Mouse (Mus musculus): ENCODE results near the gene Clec4e. TPM values are rescaled to one million over a fixed set of nuclear protein-coding genes. Genes with fewer than 3 reads are reported as not detected.

The Clec4e gene
- polyA plus RNA-seq, 1 experiment from 2014 or later = not detected

DNA sequence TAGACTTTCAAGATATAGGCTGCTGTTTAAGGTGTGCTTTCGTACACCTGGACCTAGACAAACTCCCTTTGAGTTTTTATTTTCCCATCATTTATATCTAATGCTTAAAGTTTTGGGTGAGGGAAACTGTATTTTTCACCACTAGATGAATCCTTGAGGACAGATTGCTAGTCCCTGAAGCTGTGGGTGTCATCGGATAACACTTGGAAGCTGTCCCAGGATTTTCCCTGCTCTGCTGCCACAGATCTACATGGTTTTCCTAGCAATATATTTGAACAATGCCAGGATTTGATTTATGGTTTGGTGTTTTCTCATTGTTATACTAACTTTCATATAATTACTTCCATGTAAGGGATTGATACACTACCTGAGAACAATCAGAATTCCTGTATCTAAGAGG lies 10.2 kb downstream of the Clec4e start:
- Histone ChIP-seq H3K27me3 (replicated peaks; ENCODE audit: control insufficient read depth, insufficient read depth, low read length) (no peaks in the 10 kb centered on the region), H3K9ac (ENCODE audit: low read depth, low read length) (no peak overlapping the region), H3K4me3 (ENCODE audit: low read length) (no peak overlapping the region), H3K9me3 (ENCODE audit: control insufficient read depth, low read length) (no peaks in the 10 kb centered on the region), H3K4me1 (ENCODE audit: control insufficient read depth, insufficient read depth, low read depth, low read length) (no peaks in the 10 kb centered on the region), H3K36me3 (ENCODE audit: control insufficient read depth, insufficient read depth, low read length) (no peaks in the 10 kb centered on the region), H3K4me2 (ENCODE audit: low read length) (no peak overlapping the region), H3K27ac (ENCODE audit: low read depth, low read length) (no peak overlapping the region)
- no peak for ATAC-seq
- WGBS = 81% methylated on average over 2 of the region's 2 CpGs

DNA sequence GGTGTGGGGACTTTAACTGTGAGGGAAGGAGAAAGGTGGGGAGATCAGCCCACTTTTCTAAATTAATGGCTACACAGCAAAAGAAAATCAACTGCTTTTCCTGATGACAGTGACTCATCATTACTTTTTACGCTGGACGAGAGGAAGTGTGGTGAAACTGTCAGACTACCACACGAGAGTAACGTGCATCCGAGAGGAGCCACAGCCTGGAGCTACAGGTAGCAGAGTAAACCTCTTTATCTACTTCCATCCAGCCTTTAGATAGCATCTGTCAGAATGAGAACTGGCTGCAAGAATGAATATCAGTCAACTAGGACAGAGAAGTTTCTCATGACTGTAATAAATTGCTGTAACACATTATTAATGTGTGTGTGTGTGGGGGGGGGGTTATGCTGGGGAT lies 22.7 kb downstream of the Clec4e start:
- no peak for ATAC-seq
- Histone ChIP-seq H3K27ac (ENCODE audit: low read depth, low read length) (no peak overlapping the region), H3K4me2 (ENCODE audit: low read length) (no peak overlapping the region), H3K27me3 (replicated peaks; ENCODE audit: control insufficient read depth, insufficient read depth, low read length) (no peaks in the 10 kb centered on the region), H3K9ac (ENCODE audit: low read depth, low read length) (no peak overlapping the region), H3K9me3 (ENCODE audit: control insufficient read depth, low read length) (no peaks in the 10 kb centered on the region), H3K4me3 (ENCODE audit: low read length) (no peak overlapping the region), H3K36me3 (ENCODE audit: control insufficient read depth, insufficient read depth, low read length) (no peaks in the 10 kb centered on the region), H3K4me1 (ENCODE audit: control insufficient read depth, insufficient read depth, low read depth, low read length) (no peaks in the 10 kb centered on the region)
- 92% methylated on average over 5 of the region's 5 CpGs for WGBS

DNA sequence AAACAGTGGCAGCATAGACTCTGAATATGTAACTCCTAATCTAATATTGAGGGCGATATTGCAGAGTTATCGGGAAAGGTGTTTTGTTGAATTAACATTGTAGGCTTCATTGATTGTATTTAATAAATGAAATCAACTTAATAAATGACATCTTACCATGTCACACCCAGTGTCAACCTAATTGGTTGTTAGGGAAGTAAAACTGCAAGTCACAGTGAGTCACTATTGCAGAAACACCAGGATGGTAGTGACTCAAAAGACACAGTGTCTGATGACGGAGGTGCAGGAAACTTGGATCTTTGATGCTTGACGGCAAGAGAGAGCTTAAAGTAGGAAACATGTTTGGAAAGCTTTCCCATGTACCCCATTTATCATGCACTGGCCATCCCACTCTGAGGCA lies 23.9 kb downstream of the Clec4e start:
- no peaks in the 10 kb centered on the region for H3K9me3 ChIP-seq (ENCODE audit: control insufficient read depth, low read length)
- no peak overlapping the region for H3K4me3 ChIP-seq (ENCODE audit: low read length)
- H3K36me3 ChIP-seq (ENCODE audit: control insufficient read depth, insufficient read depth, low read length) = no peaks in the 10 kb centered on the region
- H3K4me2 ChIP-seq (ENCODE audit: low read length) = no peak overlapping the region
- H3K27ac ChIP-seq (ENCODE audit: low read depth, low read length) = no peak overlapping the region
- no peaks in the 10 kb centered on the region for H3K4me1 ChIP-seq (ENCODE audit: control insufficient read depth, insufficient read depth, low read depth, low read length)
- 93% methylated on average over 4 of the region's 4 CpGs for WGBS
- no peak for ATAC-seq
- no peaks in the 10 kb centered on the region for H3K27me3 ChIP-seq (replicated peaks; ENCODE audit: control insufficient read depth, insufficient read depth, low read length)
- H3K9ac ChIP-seq (ENCODE audit: low read depth, low read length) = no peak overlapping the region

DNA sequence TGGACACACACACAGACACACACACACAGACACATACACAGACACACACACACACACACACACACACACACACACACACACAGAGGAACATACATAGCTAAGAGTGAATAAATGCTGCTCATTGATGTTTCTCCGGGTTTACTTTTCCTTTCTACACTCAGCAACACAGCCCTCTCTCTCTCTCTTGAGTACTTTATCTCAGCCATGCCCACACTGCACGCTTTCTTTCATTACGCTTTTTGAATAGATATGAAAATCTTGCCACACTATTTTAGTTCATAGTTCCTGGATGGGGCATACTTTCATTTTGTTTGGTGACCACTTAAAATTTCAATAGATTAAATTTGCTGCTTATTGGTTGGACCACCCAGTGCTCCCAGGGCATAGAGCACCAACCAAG lies 25.5 kb downstream of the Clec4e start:
- no peak for ATAC-seq
- no peak overlapping the region for H3K27ac ChIP-seq (ENCODE audit: low read depth, low read length)
- H3K4me1 ChIP-seq (ENCODE audit: control insufficient read depth, insufficient read depth, low read depth, low read length) = no peaks in the 10 kb centered on the region
- WGBS = 95% methylated on average over 3 of the region's 3 CpGs
- no peak overlapping the region for H3K9ac ChIP-seq (ENCODE audit: low read depth, low read length)
- H3K4me2 ChIP-seq (ENCODE audit: low read length) = no peak overlapping the region
- no peak overlapping the region for H3K4me3 ChIP-seq (ENCODE audit: low read length)
- no peaks in the 10 kb centered on the region for H3K27me3 ChIP-seq (replicated peaks; ENCODE audit: control insufficient read depth, insufficient read depth, low read length)
- H3K9me3 ChIP-seq (ENCODE audit: control insufficient read depth, low read length) = no peaks in the 10 kb centered on the region
- H3K36me3 ChIP-seq (ENCODE audit: control insufficient read depth, insufficient read depth, low read length) = no peaks in the 10 kb centered on the region

DNA sequence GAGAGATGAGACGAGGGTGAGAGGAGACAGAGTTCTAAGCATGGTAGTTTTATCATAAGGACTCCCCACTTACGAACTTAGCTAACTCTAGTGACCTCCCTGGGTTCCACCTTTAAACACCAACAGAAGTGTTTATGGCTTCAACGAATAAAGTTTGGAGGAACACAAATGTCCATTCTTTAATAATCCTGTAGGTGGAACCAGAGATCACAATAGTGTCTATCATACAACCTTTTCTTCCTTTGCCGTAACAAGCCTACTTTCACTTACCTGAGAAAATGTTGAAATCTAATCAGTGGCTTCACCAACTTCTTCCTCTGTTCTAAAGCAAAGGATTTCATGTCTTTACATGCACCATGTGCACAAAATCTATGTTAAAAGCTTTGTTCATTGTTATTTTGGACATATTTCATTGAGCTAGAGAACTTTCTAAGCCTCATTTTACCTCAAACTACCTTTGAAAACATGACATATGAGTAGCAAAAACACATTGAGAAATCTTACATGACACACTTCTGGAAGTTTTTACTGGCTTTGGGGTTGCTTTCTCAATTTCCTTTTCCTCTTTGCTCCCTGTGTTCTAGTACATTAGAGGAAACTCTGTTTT lies 28.0 kb downstream of the Clec4e start, which contains the start of gene Clec4d:
Gene Clec4d (plus strand): TSS at position 557 of the 607 bp plus-strand sequence.
- Histone ChIP-seq H3K27me3 (replicated peaks; ENCODE audit: control insufficient read depth, insufficient read depth, low read length) (no peaks in the 10 kb centered on the region), H3K36me3 (ENCODE audit: control insufficient read depth, insufficient read depth, low read length) (no peaks in the 10 kb centered on the region), H3K4me2 (ENCODE audit: low read length) (no peak within 1 kb of the TSS), H3K4me1 (ENCODE audit: control insufficient read depth, insufficient read depth, low read depth, low read length) (no peaks in the 10 kb centered on the region), H3K27ac (ENCODE audit: low read depth, low read length) (no peak within 1 kb of the TSS), H3K4me3 (ENCODE audit: low read length) (no peak within 1 kb of the TSS), H3K9ac (ENCODE audit: low read depth, low read length) (no peak within 1 kb of the TSS), H3K9me3 (ENCODE audit: control insufficient read depth, low read length) (no peaks in the 10 kb centered on the region; the same call in 1 of the 2 replicates)
- 78% methylated on average over 4 of the region's 4 CpGs for WGBS
- ATAC-seq = no peak

DNA sequence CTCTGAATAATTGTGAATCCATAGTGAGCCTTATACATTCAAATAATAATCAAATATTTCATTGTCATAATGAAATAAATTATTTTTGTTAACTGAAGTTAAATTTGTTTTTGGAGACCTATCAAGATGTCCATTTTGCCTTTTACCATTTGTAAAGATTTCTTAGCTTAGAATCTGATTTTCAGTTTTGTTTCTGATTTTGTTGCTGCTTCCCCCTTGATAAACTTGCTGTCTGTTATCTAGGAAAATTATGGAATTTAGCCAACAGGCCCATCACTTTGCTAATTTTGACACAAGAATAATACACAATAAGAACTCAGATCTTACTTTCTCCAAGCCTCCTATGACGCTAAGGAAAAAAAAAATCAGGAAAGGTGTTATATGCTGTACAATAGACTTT lies 28.8 kb downstream of the Clec4e start:
- 91% methylated on average over 1 of the region's 1 CpGs for WGBS
- H3K9ac ChIP-seq (ENCODE audit: low read depth, low read length) = no peak overlapping the region

DNA sequence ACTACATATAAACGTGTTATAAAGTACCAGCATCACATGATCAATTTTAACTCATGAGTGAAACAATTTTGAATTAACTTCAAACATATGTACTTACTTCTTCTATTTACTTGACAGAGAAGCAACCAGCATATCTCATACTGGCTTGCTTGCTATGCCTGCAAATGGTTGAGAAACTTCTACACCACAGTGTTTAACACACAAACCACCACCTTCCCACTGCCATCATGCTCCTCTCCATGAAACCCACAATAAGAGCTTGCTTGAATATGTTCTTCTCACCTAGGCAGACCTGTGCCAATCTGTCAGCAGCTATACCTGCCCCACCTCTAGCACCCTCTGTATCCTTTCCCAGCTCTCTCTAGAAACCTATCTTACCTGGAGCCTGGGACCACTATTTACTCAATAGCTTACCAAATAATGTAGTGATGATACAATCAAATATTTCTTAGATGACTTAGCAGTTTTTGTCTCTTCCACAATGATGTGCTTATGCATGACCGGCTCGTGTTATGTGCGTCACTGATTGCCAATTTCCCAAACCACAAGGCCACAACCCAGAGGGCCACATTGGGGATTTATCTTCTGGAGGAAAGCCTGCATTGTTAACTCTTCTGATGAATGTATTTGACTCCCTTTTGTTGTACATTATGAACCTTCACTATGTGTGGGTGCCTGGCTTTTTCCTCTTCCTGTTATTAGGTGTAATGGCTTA lies 29.6 kb downstream of the Clec4e start:
- Histone ChIP-seq H3K9ac (ENCODE audit: low read depth, low read length) (no peak overlapping the region), H3K4me2 (ENCODE audit: low read length) (no peak overlapping the region), H3K36me3 (ENCODE audit: control insufficient read depth, insufficient read depth, low read length) (no peaks in the 10 kb centered on the region), H3K27ac (ENCODE audit: low read depth, low read length) (no peak overlapping the region), H3K4me1 (ENCODE audit: control insufficient read depth, insufficient read depth, low read depth, low read length) (no peaks in the 10 kb centered on the region), H3K4me3 (ENCODE audit: low read length) (no peak overlapping the region), H3K27me3 (replicated peaks; ENCODE audit: control insufficient read depth, insufficient read depth, low read length) (no peaks in the 10 kb centered on the region), H3K9me3 (ENCODE audit: control insufficient read depth, low read length) (no peaks in the 10 kb centered on the region; the same call in 1 of the 2 replicates)
- 83% methylated on average over 4 of the region's 4 CpGs for WGBS
- no peak for ATAC-seq

More for the DNA sequence above, 28.8 kb downstream of the Clec4e start:
- no peaks in the 10 kb centered on the region; the same call in 1 of the 2 replicates for H3K9me3 ChIP-seq (ENCODE audit: control insufficient read depth, low read length)
- H3K27me3 ChIP-seq (replicated peaks; ENCODE audit: control insufficient read depth, insufficient read depth, low read length) = no peaks in the 10 kb centered on the region
- ATAC-seq = no peak
- no peaks in the 10 kb centered on the region for H3K36me3 ChIP-seq (ENCODE audit: control insufficient read depth, insufficient read depth, low read length)
- no peak overlapping the region for H3K27ac ChIP-seq (ENCODE audit: low read depth, low read length)
- H3K4me2 ChIP-seq (ENCODE audit: low read length) = no peak overlapping the region
- no peak overlapping the region for H3K4me3 ChIP-seq (ENCODE audit: low read length)
- H3K4me1 ChIP-seq (ENCODE audit: control insufficient read depth, insufficient read depth, low read depth, low read length) = no peaks in the 10 kb centered on the region

DNA sequence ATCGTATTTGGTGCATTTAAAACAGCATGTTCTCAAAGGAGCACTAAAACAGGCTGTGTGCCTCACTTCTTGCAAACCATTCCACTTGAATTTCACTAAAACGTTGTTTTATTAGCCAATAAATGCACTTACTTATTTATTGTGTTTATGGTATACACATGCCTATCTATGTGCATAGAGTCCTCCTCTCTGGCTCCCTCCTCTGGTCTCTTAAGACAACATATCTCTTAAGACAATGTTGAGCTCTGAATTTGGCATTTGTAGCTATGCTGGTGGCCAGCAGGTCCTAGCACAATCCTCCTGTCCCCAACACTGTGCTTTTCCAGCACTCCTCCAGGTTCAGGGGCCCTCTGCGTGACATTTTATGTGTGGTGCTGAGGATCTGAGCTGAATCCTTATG lies 30.7 kb downstream of the Clec4e start:
- Histone ChIP-seq H3K27ac (ENCODE audit: low read depth, low read length) (no peak overlapping the region), H3K9ac (ENCODE audit: low read depth, low read length) (no peak overlapping the region), H3K4me3 (ENCODE audit: low read length) (no peak overlapping the region), H3K27me3 (replicated peaks; ENCODE audit: control insufficient read depth, insufficient read depth, low read length) (no peaks in the 10 kb centered on the region), H3K9me3 (ENCODE audit: control insufficient read depth, low read length) (no peaks in the 10 kb centered on the region; the same call in 1 of the 2 replicates), H3K4me1 (ENCODE audit: control insufficient read depth, insufficient read depth, low read depth, low read length) (no peaks in the 10 kb centered on the region), H3K4me2 (ENCODE audit: low read length) (no peak overlapping the region), H3K36me3 (ENCODE audit: control insufficient read depth, insufficient read depth, low read length) (no peaks in the 10 kb centered on the region)
- 76% methylated on average over 3 of the region's 3 CpGs for WGBS
- ATAC-seq = no peak

DNA sequence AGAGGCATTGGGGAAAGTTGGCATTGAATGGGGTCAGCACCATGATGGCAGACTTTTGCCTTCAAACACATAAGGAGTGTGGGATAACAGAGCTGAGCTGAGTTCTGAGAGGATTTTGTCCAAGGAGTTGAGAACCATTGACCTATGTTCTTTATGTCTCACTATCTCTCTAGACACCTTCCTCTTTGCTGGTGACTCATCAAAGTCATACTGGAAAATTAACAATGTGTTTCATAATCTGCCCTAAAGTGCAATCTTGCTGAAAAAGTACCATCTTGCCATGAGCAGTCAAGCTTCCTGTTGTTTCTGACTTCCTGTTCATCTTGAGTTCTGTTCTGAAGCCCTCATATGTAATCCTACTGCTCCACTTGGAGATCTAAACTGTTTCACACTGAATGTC lies 36.9 kb downstream of the Clec4e start:
- no peak overlapping the region for H3K4me3 ChIP-seq (ENCODE audit: low read length)
- no peak for ATAC-seq
- no peaks in the 10 kb centered on the region for H3K27me3 ChIP-seq (replicated peaks; ENCODE audit: control insufficient read depth, insufficient read depth, low read length)
- H3K36me3 ChIP-seq (ENCODE audit: control insufficient read depth, insufficient read depth, low read length) = no peaks in the 10 kb centered on the region
- no peak overlapping the region for H3K9ac ChIP-seq (ENCODE audit: low read depth, low read length)
- H3K27ac ChIP-seq (ENCODE audit: low read depth, low read length) = no peak overlapping the region
- H3K4me2 ChIP-seq (ENCODE audit: low read length) = no peak overlapping the region
- no peaks in the 10 kb centered on the region for H3K4me1 ChIP-seq (ENCODE audit: control insufficient read depth, insufficient read depth, low read depth, low read length)
- H3K9me3 ChIP-seq (ENCODE audit: control insufficient read depth, low read length) = no peaks in the 10 kb centered on the region; the same call in 1 of the 2 replicates
